Mouse (Mus musculus) cortical plate, adult 2 months (tissue): ENCODE data around the gene Hnrnpc. TPM values are rescaled to one million over a fixed set of nuclear protein-coding genes. Genes with fewer than 3 reads are reported as not detected.

Source experiments
- H3K27ac ChIP-seq: fragments of 200-500 bp; 2 replicates; pipeline ENCODE4 v1.5.1; 2012; ENCODE audit warnings: low read length, control low read depth, inconsistent platforms; ENCODE audit not compliant: insufficient read depth
- H3K4me1 ChIP-seq: fragments of 200-500 bp; 2 replicates; pipeline ENCODE4 v1.6.1; 2011; ENCODE audit warnings: low read length; ENCODE audit not compliant: control insufficient read depth, insufficient read depth
- H3K4me3 ChIP-seq: fragments of 200-500 bp; 2 replicates; pipeline ENCODE4 v1.5.1; 2011; ENCODE audit warnings: mild to moderate bottlenecking, low read length, control low read depth; ENCODE audit not compliant: insufficient read depth
- CTCF ChIP-seq: fragments of 200-500 bp; IDR thresholded peaks from 2 replicates; pipeline ENCODE4 v1.5.1; 2011; ENCODE audit warnings: mild to moderate bottlenecking, control low read depth, low read length; ENCODE audit not compliant: insufficient read depth; ENCODE audit errors: extremely low read depth
- POLR2A ChIP-seq: fragments of 200-500 bp; IDR thresholded peaks from 2 replicates; pipeline ENCODE4 v1.6.1; 2011; ENCODE audit warnings: mild to moderate bottlenecking, low read length, control low read depth; ENCODE audit not compliant: insufficient read depth; ENCODE audit errors: extremely low read depth
- polyA plus RNA-seq: library from polyadenylated mRNA; depleted of rRNA; stranded (reverse); fragments of >200 nt; gene quantifications from 2 replicates; pipeline ENCODE4 v1.2.3, GENCODE M21; 2012

Gene Hnrnpc
- polyA plus RNA-seq, 1 experiment: 215 TPM

DNA sequence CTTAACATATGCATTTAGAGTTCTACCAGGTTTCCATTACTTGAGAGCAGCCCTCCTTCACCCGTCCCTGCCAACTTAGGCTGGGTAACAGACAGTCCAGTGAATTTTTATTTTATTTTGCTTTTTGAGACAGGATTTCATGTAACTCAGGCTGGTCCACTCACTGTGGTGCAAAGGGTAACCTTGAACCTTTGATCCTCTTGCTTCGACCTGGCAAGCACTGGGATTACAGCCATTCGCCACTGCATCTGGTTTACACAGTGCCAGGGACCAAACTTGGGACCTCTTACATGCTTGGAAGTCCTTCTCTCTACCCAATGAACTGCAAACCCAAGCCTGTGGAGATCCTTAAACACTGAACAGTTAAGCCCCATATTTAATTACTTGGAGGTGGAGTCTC, 20.8 kb upstream of the Hnrnpc start:
- Histone ChIP-seq H3K4me1 (no peaks in the 10 kb centered on the region), H3K4me3 (no peak overlapping the region), H3K27ac (no peak overlapping the region)
- no peak for TF ChIP-seq POLR2A
- no peak for TF ChIP-seq CTCF

DNA sequence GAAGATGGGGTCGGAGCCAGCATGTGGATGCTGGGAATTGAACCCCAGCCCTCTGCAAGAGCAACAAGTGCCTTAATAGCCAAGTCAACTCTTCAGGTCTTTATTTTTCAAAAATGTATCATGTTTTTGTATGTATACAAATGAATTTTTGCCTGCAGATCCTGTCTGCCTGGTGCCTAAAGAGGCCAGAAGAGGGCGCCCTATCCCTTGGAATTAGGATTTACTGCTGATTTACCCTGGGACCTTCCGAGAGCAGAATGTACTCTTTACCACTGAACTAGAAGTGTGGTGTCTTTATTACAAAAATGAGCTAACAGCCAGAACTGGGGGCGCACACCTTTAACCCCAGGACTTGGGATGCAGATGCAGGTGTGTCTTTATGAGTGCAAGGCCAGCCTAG, 20.1 kb upstream of the Hnrnpc start:
- Histone ChIP-seq H3K27ac (no peak overlapping the region), H3K4me1 (no peaks in the 10 kb centered on the region), H3K4me3 (no peak overlapping the region)
- TF ChIP-seq CTCF: peak; percentile 67
- TF ChIP-seq POLR2A: no peak

DNA sequence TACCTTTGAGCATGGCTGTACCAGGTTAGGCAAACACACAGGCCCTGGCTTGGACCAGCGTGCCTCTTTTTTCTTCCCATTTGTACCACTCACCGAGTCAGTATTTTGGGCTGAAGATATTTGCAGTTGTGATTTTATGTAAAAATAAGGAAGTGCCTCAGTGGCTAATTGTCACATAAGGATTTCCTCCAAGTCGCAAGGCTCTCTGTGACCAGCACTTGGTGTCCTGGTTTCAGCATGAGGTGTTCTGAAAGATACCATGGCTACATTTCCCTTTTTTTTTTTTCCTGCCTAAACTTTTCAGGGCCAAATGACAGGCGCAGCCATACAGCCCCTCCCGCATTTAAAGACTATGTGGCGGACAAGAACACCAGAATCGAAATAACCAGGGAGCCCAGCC, 16.3 kb upstream of the Hnrnpc start:
- TF ChIP-seq POLR2A (no peak), CTCF (no peak)
- H3K27ac ChIP-seq: no peak overlapping the region
- no peaks in the 10 kb centered on the region for H3K4me1 ChIP-seq
- no peak overlapping the region for H3K4me3 ChIP-seq

GRCm38 (mm10) chr14:52118823-52119608, 15.2 kb upstream of the Hnrnpc start:
- Histone ChIP-seq H3K27ac (no peak overlapping the region), H3K4me1 (no peaks in the 10 kb centered on the region), H3K4me3 (peak overlapping the region; percentile 24)
- TF ChIP-seq POLR2A (no peak), CTCF (no peak)

- no peak overlapping the region; the same call in 1 of the 2 replicates for H3K4me3 ChIP-seq
- H3K27ac ChIP-seq: no peak overlapping the region
- TF ChIP-seq POLR2A (no peak), CTCF (no peak)
- H3K4me1 ChIP-seq: no peaks in the 10 kb centered on the region
Observed at GRCm38 (mm10) chr14:52118456-52118822, 14.6 kb upstream of the Hnrnpc start.

DNA sequence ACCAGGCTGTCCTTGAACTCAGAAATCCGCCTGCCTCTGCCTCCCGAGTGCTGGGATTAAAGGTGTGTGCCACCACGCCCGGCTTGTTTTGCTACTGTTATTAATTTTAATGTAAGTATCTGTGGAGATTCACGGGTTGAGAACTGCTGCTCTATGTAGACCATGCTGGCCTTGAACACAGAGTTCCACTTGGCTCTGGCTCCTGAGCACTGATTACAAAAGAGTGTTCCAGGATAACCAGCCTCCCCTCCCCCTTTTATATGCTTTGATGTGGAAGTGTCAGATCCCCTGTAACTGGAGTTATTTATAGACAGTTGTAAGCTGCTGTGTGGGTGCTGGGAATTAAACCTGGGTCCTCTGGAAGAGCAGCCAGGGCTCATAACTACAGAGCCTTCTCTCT, 13.4 kb upstream of the Hnrnpc start:
- no peak overlapping the region for H3K4me3 ChIP-seq
- H3K27ac ChIP-seq: no peak overlapping the region
- no peaks in the 10 kb centered on the region for H3K4me1 ChIP-seq
- TF ChIP-seq POLR2A (no peak), CTCF (no peak)

DNA sequence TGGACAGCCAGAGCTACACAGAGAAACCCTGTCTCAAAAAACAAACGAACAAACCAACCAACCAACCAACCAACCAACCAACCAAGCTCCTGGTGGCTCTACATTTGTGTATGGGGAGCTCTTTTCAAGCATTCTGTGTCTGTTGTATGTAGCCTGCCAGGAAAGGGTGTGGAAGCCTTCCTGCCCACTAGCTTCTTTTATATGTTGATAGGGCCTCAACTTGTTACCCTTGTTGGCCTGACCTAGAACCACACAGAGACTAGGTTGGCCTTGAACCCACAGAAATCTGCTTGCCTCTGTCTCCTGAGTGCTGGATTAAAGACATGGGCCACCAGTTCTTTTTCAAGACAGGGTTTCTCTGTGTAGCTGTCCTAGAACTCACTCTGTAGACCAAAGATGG, 10.3 kb upstream of the Hnrnpc start:
- H3K4me1 ChIP-seq: no peaks in the 10 kb centered on the region
- H3K4me3 ChIP-seq: no peak overlapping the region
- no peak overlapping the region for H3K27ac ChIP-seq
- no peak for TF ChIP-seq POLR2A
- TF ChIP-seq CTCF: no peak

DNA sequence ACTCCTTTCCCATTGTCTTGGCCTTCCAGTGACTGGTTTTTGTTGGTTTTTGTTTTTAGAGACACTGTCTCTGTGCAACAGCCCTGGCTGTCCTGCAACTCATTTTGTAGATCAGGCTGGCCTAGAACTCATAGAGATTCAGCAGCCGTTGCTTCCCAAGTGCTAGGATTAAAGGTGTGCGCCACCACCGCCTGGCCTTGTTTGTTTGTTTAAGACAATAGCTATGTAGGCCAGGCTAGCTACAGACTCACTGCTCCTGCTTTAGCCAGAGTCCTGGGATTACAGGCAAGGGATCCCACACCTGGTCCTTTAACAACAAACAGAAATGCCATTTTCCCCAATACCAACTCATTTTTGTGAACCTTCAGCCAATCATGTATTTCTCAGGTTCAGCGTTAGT, 6.5 kb upstream of the Hnrnpc start, which contains the start of gene Rpgrip1:
TSS of gene Rpgrip1 (plus strand) at position 359 of the 400 bp plus-strand sequence.
- TF ChIP-seq POLR2A: no peak
- no peak for TF ChIP-seq CTCF
- no peak within 1 kb of the TSS for H3K4me3 ChIP-seq
- 0 out of 2 replicates have a peak, but pooled peaks cover 1% of the 10 kb centered on the region for H3K4me1 ChIP-seq
- no peak within 1 kb of the TSS for H3K27ac ChIP-seq

- no peak overlapping the region for H3K27ac ChIP-seq
- no peak for TF ChIP-seq POLR2A
- TF ChIP-seq CTCF: no peak
- 0 out of 2 replicates have a peak, but pooled peaks cover 1% of the 10 kb centered on the region for H3K4me1 ChIP-seq
- H3K4me3 ChIP-seq: no peak overlapping the region
Observed at GRCm38 (mm10) chr14:52108025-52108424, 4.2 kb upstream of the Hnrnpc start.

DNA sequence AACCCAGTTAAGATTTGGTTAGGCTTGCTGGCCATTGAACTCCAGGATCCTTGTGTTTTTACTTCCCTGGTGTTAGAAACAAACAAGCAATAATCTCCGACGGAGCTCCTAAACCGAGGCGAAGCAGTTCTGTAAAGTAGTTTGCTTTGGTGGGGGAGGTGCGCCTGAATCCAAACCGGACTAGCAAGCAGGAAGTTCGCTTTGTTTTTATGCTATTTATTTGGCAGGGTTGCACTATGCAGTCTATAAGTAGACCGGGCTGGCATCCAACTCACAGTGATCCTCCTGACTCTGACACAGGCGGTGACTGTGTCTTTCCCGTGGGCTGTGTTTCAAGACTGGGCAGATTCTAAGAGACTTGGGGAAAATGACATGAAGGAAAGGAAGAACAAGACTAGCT, 2.9 kb upstream of the Hnrnpc start:
- H3K4me1 ChIP-seq: 0 out of 2 replicates have a peak, but pooled peaks cover 1% of the 10 kb centered on the region
- TF ChIP-seq CTCF (no peak), POLR2A (no peak)
- H3K27ac ChIP-seq: no peak overlapping the region
- H3K4me3 ChIP-seq: no peak overlapping the region

DNA sequence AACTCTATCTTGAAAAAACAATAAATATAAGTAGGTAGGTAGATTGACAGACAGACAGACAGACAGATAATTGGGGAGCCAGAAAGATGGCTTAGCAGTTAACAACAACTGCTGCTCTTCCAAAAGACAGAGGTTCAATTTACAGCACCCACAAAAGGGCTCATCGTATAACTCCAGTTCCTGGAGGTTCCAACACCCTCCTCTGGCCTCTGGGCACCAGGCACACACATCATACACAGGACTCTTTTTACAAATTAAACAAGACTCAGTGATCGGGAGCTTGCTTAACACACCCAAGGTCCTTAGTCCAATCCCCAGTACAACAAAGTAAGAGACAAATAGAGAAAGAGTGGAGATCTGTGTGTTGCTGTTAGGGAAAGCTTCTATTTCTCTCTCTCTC, 1.5 kb upstream of the Hnrnpc start:
- TF ChIP-seq CTCF (no peak), POLR2A (no peak)
- Histone ChIP-seq H3K27ac (no peak overlapping the region), H3K4me1 (peaks cover 4% of the 10 kb centered on the region), H3K4me3 (no peak overlapping the region)
